Mouse (Mus musculus): ENCODE measurements around the gene Atr. TPM values are rescaled to one million over a fixed set of nuclear protein-coding genes. Genes with fewer than 3 reads are reported as not detected.
"Not testable (repeated sequence)": the region's sequence is repeated elsewhere in the genome, so short reads cannot be mapped to it uniquely, and the experiment has no call there.

Gene Atr
- polyA plus RNA-seq, 1 experiment from 2014 or later, result 8.4 TPM

DNA sequence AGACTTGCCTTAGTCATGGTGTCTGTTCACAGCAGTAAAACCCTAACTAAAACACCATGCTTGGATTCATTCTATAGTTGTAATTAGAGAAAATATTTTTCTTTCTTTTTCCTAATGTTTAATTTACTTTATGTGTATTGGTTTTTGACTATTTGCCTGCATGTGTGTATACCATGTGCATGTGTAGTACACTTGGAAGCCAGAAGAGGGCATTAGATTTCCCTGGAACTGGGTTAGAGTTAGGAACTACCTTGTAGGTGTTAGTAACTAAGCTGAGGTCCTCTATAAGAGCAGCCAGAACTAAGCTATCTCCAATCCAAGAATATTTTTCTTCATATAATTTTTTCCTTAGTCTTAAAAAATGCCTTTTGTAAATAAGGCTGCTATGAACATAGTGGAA, 75.5 kb downstream of the Atr start:
- Histone ChIP-seq H3K9ac (no peak overlapping the region), H3K9me3 (replicated peaks) (no peaks in the 10 kb centered on the region), H3K4me2 (no peak overlapping the region), H3K36me3 (peaks cover 18% of the 10 kb centered on the region; the same call in 1 of the 2 replicates), H3K4me1 (replicated peaks) (no peaks in the 10 kb centered on the region), H3K4me3 (no peak overlapping the region), H3K27ac (no peak overlapping the region), H3K27me3 (no peaks in the 10 kb centered on the region)
- ATAC-seq (replicated peaks; ENCODE audit: insufficient number of reproducible peaks, insufficient read depth, low FRiP score, low read depth), result no peak

DNA sequence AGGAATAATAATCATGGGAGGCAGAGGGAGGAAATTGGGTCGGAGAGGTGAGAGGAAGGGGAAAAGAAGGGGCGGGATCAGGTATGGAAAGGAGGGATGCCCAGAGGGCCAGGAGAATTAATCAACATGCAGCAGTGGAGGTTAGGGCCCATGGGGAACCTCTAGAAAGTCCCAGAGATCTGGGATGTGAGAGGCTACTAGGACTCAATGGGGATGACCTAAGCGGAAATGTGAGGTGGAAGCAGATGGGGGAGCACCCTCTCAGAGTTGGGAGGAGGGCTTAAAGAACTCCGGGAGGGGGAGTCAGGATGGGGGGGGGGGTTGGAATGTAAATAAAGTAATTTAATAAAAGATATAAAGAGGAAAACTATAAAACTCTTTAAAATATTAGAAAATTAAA, 96.3 kb downstream of the Atr start:
- ATAC-seq (replicated peaks; ENCODE audit: insufficient number of reproducible peaks, insufficient read depth, low FRiP score, low read depth), result no peak
- peaks cover 4% of the 10 kb centered on the region for H3K36me3 ChIP-seq
- no peak overlapping the region; the same call in 1 of the 2 replicates for H3K27ac ChIP-seq
- peaks cover 9% of the 10 kb centered on the region for H3K4me1 ChIP-seq (replicated peaks)
- WGBS, result 70% methylated on average over 4 of the region's 4 CpGs
- no peak overlapping the region for H3K9ac ChIP-seq
- H3K27me3 ChIP-seq, result no peaks in the 10 kb centered on the region
- peak overlapping the region; percentile 83 for H3K4me3 ChIP-seq
- H3K9me3 ChIP-seq (replicated peaks), result no peaks in the 10 kb centered on the region
- peak overlapping the region; percentile 77 for H3K4me2 ChIP-seq

DNA sequence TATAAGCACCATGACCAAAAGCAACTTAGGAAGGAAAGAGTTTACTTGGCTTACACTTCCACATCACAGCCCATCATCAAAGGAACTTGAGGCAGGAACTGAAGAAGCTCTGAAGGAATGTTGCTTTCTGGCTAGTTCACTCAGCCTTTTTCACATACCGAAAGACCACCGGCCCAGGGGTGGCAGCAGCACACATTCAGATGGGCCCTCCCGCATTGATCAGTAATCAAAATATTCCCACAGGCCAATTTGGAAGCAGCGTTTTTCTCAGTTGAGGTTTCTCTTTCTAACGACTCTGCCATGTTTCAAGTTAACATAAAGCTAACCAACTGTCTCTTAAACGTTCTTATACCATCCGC, 96.8 kb downstream of the Atr start:
- peaks cover 9% of the 10 kb centered on the region for H3K4me1 ChIP-seq (replicated peaks)
- H3K36me3 ChIP-seq, result peaks cover 3% of the 10 kb centered on the region; the same call in 1 of the 2 replicates
- H3K4me2 ChIP-seq, result peak overlapping the region; percentile 77
- no peaks in the 10 kb centered on the region for H3K27me3 ChIP-seq
- H3K9ac ChIP-seq, result peak overlapping the region; percentile 99
- no peaks in the 10 kb centered on the region for H3K9me3 ChIP-seq (replicated peaks)
- WGBS, result under 1% methylated on average over 7 of the region's 7 CpGs
- peak overlapping the region; percentile 83 for H3K4me3 ChIP-seq
- peak; percentile 21; the same call in 1 of the 2 replicates for ATAC-seq (replicated peaks; ENCODE audit: insufficient number of reproducible peaks, insufficient read depth, low FRiP score, low read depth)
- H3K27ac ChIP-seq, result peak overlapping the region; percentile 91

DNA sequence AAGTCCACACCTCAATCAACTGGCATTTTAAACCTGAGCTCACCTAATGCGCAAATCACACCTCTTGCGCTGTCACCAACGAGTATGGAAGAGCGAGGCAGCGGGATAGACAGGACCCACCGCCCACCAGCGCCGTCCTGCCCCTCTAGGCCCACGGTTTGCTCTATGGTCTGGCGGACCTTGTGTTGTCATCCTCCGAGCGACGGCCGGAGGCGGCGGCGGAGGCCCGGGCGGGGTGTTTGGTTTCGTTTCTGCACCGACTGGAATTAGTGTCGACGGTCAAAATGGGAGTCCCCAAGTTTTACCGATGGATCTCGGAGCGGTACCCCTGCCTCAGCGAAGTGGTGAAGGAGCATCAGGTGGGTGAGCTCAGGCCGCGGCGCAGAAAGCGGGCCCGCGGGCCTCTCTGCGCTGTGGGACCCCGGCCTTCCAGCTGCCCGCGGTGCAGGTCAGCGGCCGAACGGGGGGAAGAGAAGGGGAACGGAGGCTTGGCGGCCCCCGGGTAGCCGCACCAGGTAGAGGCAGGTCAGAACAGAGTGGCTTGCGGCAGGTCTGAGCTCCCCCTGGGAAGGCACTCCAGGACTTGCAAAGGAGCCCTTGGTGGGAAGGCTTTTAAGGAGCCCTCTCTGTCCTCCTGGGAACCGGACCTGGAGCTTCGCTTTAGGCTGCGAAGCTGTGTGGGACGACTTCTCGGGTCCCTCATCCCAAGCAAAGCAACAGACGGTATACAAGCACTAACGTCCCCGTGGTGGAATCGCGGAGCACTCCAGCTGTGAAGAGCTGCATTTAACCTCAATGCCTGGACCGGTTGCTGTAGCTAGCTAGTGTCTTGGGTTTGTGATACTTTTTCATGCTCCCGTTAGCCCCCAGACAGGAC, 97.4 kb downstream of the Atr start, which contains the start of gene Xrn1:
Gene Xrn1 (plus strand): TSS at position 176 of the 877 bp plus-strand sequence.
- peak within 1 kb of the TSS; percentile 83 for H3K4me3 ChIP-seq
- under 1% methylated on average over 57 of the region's 57 CpGs for WGBS
- H3K27me3 ChIP-seq, result no peaks in the 10 kb centered on the region
- peak within 1 kb of the TSS; percentile 77 for H3K4me2 ChIP-seq
- peak within 1 kb of the TSS; percentile 91 for H3K27ac ChIP-seq
- peaks cover 9% of the 10 kb centered on the region for H3K4me1 ChIP-seq (replicated peaks)
- no peaks in the 10 kb centered on the region for H3K9me3 ChIP-seq (replicated peaks)
- H3K36me3 ChIP-seq, result peaks cover 3% of the 10 kb centered on the region; the same call in 1 of the 2 replicates
- H3K9ac ChIP-seq, result peak within 1 kb of the TSS; percentile 99
- peak; percentile 95 for ATAC-seq (replicated peaks; ENCODE audit: insufficient number of reproducible peaks, insufficient read depth, low FRiP score, low read depth)

DNA sequence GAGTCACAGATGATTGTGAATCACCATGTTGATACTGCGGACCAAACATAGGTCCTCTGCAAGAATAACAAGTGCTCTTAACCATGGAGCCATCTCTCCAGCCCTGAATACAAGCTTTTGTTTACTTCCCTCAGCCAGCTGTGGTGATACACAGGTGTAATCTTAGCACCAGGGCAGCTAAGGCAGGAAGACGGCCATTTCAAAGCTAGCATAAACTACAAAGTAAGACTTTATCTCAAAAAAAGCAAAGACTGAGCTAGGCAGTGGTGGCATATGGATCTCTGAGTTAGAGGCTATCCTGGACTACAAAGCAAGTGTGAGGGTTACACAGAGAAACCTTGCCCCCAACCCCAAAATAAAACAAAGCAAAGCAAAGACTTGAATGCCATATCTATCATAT, 100.2 kb downstream of the Atr start:
- H3K4me1 ChIP-seq (replicated peaks), result peaks cover 9% of the 10 kb centered on the region
- no peaks in the 10 kb centered on the region for H3K9me3 ChIP-seq (replicated peaks)
- WGBS, result 79% methylated on average over 2 of the region's 2 CpGs
- no peaks in the 10 kb centered on the region for H3K36me3 ChIP-seq
- H3K9ac ChIP-seq, result no peak overlapping the region
- ATAC-seq (replicated peaks; ENCODE audit: insufficient number of reproducible peaks, insufficient read depth, low FRiP score, low read depth), result no peak
- H3K4me3 ChIP-seq, result no peak overlapping the region
- H3K4me2 ChIP-seq, result no peak overlapping the region
- H3K27ac ChIP-seq, result no peak overlapping the region
- H3K27me3 ChIP-seq, result no peaks in the 10 kb centered on the region

DNA sequence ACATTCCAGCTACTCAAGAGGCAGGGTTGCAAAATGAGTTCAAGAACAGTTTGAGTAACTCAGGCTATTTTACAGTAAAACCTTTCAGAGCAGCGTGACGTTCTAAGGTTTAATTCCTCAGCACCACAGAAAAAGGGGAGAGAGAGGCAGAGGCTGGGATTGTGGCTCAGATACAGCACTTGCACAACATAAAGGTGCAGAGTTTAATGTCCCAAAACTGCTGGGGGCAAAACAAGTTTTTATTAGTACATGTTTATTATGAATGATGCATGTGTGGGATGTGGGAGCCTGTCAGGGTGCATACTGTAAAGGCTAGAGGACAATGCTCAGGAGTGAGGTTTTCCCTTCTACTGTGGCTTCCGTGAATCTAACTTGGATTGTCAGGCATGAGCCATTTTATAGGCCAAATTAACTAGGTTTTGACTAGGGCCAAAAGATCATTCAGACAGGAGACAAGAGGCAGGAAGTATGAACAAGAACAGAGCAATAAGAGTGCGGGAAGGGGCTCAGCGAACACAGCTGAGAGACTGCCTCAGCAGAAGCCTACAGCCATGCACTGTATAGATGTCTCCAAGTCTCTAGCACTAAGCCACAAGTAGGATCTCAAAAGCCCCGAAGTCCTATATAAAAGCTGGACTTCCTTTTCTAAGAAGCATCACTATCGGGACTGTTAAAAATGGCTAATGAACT, 100.8 kb downstream of the Atr start:
- no peaks in the 10 kb centered on the region for H3K27me3 ChIP-seq
- no peak for ATAC-seq (replicated peaks; ENCODE audit: insufficient number of reproducible peaks, insufficient read depth, low FRiP score, low read depth)
- no peaks in the 10 kb centered on the region for H3K9me3 ChIP-seq (replicated peaks)
- no peak overlapping the region for H3K27ac ChIP-seq
- peaks cover 9% of the 10 kb centered on the region for H3K4me1 ChIP-seq (replicated peaks)
- no peaks in the 10 kb centered on the region for H3K36me3 ChIP-seq
- no peak overlapping the region for H3K4me2 ChIP-seq
- H3K4me3 ChIP-seq, result no peak overlapping the region
- 89% methylated on average over 7 of the region's 7 CpGs for WGBS
- no peak overlapping the region for H3K9ac ChIP-seq

DNA sequence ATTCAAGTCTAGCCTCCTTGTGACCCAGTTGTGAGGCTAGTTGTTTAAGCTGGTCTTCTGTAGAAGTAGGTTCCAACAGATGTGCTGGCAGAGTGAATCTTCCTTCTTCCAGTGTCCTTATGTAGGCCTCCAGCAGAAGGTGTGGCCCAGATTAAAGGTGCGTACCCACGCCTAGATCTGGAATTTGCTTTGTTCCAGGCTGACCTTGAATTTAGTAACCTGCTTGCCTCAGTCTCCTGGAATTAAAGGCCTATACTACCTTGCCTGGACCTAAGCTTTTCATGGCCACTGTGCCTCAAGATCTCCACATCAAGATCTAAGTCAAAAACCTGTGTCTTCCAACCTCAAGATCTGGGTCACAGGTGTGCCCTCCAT, 101.3 kb downstream of the Atr start:
- not testable (repeated sequence) for H3K4me3 ChIP-seq; H3K9me3 ChIP-seq (replicated peaks); H3K27ac ChIP-seq; H3K4me1 ChIP-seq (replicated peaks); H3K27me3 ChIP-seq; H3K36me3 ChIP-seq; H3K9ac ChIP-seq; ATAC-seq (replicated peaks; ENCODE audit: insufficient number of reproducible peaks, insufficient read depth, low FRiP score, low read depth); H3K4me2 ChIP-seq
- WGBS, result 90% methylated on average over 2 of the region's 2 CpGs

DNA sequence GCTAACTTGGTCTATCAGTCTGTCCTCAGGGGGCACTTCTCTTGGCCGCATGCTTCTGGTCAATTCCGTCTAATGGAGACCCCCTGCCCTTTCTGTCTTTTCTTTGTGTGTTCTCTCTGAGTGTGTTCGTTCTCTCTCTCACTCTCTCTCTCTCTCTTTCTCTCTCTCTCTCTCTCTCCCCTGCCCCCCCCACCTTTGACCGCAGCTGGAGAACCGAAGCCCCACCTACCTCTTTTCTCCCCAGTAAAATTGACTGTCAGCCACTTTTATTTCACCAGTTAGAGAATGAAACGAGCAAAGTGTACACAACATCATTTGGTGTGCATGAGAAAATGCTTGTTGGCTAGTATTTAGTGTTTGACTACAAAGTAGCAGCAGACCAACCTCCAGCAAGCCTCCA, 101.8 kb downstream of the Atr start:
- Histone ChIP-seq H3K4me2 (no peak overlapping the region), H3K9me3 (replicated peaks) (no peaks in the 10 kb centered on the region), H3K36me3 (peaks cover 4% of the 10 kb centered on the region; the same call in 1 of the 2 replicates), H3K27me3 (no peaks in the 10 kb centered on the region), H3K9ac (no peak overlapping the region), H3K4me1 (replicated peaks) (peaks cover 6% of the 10 kb centered on the region; the same call in 1 of the 2 replicates), H3K4me3 (no peak overlapping the region), H3K27ac (no peak overlapping the region)
- WGBS, result 77% methylated on average over 6 of the region's 6 CpGs
- ATAC-seq (replicated peaks; ENCODE audit: insufficient number of reproducible peaks, insufficient read depth, low FRiP score, low read depth), result no peak

DNA sequence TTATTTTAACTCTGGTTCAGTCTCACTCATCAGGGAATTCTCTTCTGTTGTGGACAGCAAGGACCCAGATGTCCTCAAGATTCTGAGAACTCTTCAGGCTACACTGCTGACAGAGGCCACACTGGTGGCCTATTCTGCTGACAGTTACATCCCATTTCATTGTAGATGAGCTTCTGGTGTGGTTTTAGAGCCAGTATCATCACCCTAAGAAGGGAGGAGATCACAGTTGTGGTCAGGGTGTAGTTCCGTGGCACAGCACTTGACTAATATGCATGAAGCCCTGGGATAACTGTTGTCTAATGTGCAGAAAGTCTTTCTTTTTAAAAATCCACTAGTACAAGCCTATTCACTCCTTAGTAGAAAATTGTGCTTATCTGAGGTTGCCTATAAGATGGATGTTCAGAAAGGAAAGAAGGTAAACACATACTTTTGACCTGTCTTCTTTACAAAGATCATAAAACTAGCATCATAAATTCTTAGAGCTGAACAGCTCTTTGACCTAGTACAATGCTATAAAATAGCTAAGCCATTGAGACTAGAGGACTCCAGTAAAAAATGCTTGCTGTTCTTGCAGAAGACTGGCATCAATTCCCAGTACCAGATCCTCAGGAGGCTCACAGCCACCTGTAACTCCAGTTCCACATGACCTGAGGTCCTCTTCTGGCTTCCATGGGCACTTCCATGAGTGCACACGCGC, 102.5 kb downstream of the Atr start:
- peaks cover 6% of the 10 kb centered on the region; the same call in 1 of the 2 replicates for H3K4me1 ChIP-seq (replicated peaks)
- no peak overlapping the region for H3K4me2 ChIP-seq
- H3K9ac ChIP-seq, result no peak overlapping the region
- no peak overlapping the region for H3K4me3 ChIP-seq
- no peak overlapping the region for H3K27ac ChIP-seq
- H3K27me3 ChIP-seq, result no peaks in the 10 kb centered on the region
- H3K36me3 ChIP-seq, result peaks cover 7% of the 10 kb centered on the region
- ATAC-seq (replicated peaks; ENCODE audit: insufficient number of reproducible peaks, insufficient read depth, low FRiP score, low read depth), result no peak
- no peaks in the 10 kb centered on the region for H3K9me3 ChIP-seq (replicated peaks)
- 85% methylated on average over 3 of the region's 3 CpGs for WGBS

DNA sequence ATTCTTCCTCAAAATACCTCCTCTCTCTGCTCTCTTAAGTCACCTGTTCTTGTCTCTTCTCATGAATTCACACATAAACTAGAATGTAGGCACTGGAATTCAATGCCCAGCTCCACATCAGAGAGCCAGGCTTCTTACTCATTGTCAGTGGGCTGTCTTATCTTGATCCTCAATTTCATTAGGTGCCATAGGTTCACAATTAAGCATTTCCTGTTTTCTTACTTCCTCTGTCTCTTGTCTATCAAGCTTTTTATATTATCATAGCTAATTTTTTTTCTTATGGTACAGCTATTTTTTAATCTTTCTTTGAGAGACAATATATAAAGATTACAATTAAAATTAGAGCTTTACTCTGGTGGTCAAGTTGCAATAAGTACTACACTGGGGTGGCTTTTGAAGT, 103.7 kb downstream of the Atr start:
- Histone ChIP-seq H3K9me3 (replicated peaks) (no peaks in the 10 kb centered on the region), H3K4me3 (no peak overlapping the region), H3K27ac (no peak overlapping the region), H3K27me3 (no peaks in the 10 kb centered on the region), H3K4me1 (replicated peaks) (peaks cover 6% of the 10 kb centered on the region; the same call in 1 of the 2 replicates), H3K9ac (no peak overlapping the region), H3K36me3 (peaks cover 10% of the 10 kb centered on the region), H3K4me2 (no peak overlapping the region)
- no peak for ATAC-seq (replicated peaks; ENCODE audit: insufficient number of reproducible peaks, insufficient read depth, low FRiP score, low read depth)

DNA sequence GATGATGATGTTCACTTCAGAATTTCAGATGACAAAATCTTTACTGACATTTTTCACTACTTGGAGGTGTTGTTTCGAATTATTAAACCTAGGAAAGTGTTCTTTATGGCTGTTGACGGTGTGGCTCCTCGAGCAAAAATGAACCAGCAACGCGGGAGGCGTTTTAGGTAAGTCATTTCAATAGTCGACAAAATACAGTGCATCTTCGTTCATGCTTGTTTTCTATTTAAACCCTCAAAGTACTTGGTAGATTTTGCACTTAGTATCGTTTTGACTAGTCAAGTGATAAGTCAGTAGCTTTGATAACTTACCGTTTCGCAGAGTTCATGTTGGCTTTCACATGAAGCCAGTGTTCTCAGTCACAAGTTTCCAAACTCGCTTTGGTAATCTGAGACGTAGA, 106.6 kb downstream of the Atr start:
- H3K4me1 ChIP-seq (replicated peaks), result no peaks in the 10 kb centered on the region
- H3K4me3 ChIP-seq, result no peak overlapping the region
- 94% methylated on average over 13 of the region's 13 CpGs for WGBS
- peaks cover 18% of the 10 kb centered on the region for H3K36me3 ChIP-seq
- no peaks in the 10 kb centered on the region for H3K9me3 ChIP-seq (replicated peaks)
- no peak overlapping the region for H3K9ac ChIP-seq
- H3K27me3 ChIP-seq, result no peaks in the 10 kb centered on the region
- no peak overlapping the region for H3K27ac ChIP-seq
- ATAC-seq (replicated peaks; ENCODE audit: insufficient number of reproducible peaks, insufficient read depth, low FRiP score, low read depth), result no peak
- H3K4me2 ChIP-seq, result no peak overlapping the region
